Mouse (Mus musculus): ENCODE measurements around the gene Rbm45. TPM values are rescaled to one million over a fixed set of nuclear protein-coding genes. Genes with fewer than 3 reads are reported as not detected.

Gene Rbm45
- 10 to 100 TPM; 36.1 to 47.0 (median 38.2) TPM for total RNA-seq (2022)

- DNase-seq (ENCODE audit: low spot score in 2 of 2): peak; percentile 70 to 84
Observed at GRCm38 (mm10) chr2:76369821-76370655, at the start of gene Rbm45. TSS of gene Rbm45 (plus strand) at chr2:76369984.

GRCm38 (mm10) chr2:76320336-76320735 lies 49.4 kb upstream of the Rbm45 start:
- no peak for DNase-seq (ENCODE audit: low spot score in 2 of 2)

- DNase-seq (ENCODE audit: low spot score in 2 of 2): no peak
Observed at GRCm38 (mm10) chr2:76323185-76323875, 46.5 kb upstream of the Rbm45 start.

GRCm38 (mm10) chr2:76324463-76324862 lies 45.3 kb upstream of the Rbm45 start:
- no peak for DNase-seq (ENCODE audit: low spot score in 2 of 2)

GRCm38 (mm10) chr2:76326161-76326560 lies 43.6 kb upstream of the Rbm45 start:
- DNase-seq (ENCODE audit: low spot score in 2 of 2): no peak

- no peak for DNase-seq (ENCODE audit: low spot score in 2 of 2)
Observed at GRCm38 (mm10) chr2:76330081-76330480, 39.7 kb upstream of the Rbm45 start.

- no peak for DNase-seq (ENCODE audit: low spot score in 2 of 2)
Observed at GRCm38 (mm10) chr2:76332161-76332805, 37.5 kb upstream of the Rbm45 start.

- DNase-seq (ENCODE audit: low spot score in 2 of 2): no peak
Observed at GRCm38 (mm10) chr2:76334596-76334995, 35.2 kb upstream of the Rbm45 start.

- no peak for DNase-seq (ENCODE audit: low spot score in 2 of 2)
Observed at GRCm38 (mm10) chr2:76338215-76339156, 31.3 kb upstream of the Rbm45 start, which contains the start of gene Pde11a. TSS of gene Pde11a (minus strand) at chr2:76338774.

GRCm38 (mm10) chr2:76342146-76342545 lies 27.6 kb upstream of the Rbm45 start:
- DNase-seq (ENCODE audit: low spot score in 2 of 2): no peak

- DNase-seq (ENCODE audit: low spot score in 2 of 2): no peak
Observed at GRCm38 (mm10) chr2:76347839-76348238, 21.9 kb upstream of the Rbm45 start.

- DNase-seq (ENCODE audit: low spot score in 2 of 2): no peak
Observed at GRCm38 (mm10) chr2:76360226-76360625, 9.6 kb upstream of the Rbm45 start, which contains the start of gene Cyct. TSS of gene Cyct (minus strand) at chr2:76360450.

- no peak for DNase-seq (ENCODE audit: low spot score in 2 of 2)
Observed at GRCm38 (mm10) chr2:76362111-76362510, 7.7 kb upstream of the Rbm45 start.

- no peak for DNase-seq (ENCODE audit: low spot score in 2 of 2)
Observed at GRCm38 (mm10) chr2:76365811-76366210, 4.0 kb upstream of the Rbm45 start.

GRCm38 (mm10) chr2:76367188-76367922 lies 2.4 kb upstream of the Rbm45 start:
- DNase-seq (ENCODE audit: low spot score in 2 of 2): peak; percentile 34 to 82

- DNase-seq (ENCODE audit: low spot score in 2 of 2): no peak
Observed at GRCm38 (mm10) chr2:76368861-76369660, 723 bp upstream of the Rbm45 start.

- no peak for DNase-seq (ENCODE audit: low spot score in 2 of 2)
Observed at GRCm38 (mm10) chr2:76370656-76370922, 805 bp downstream of the Rbm45 start.

- no peak for DNase-seq (ENCODE audit: low spot score in 2 of 2)
Observed at GRCm38 (mm10) chr2:76372244-76372643, 2.5 kb downstream of the Rbm45 start.

GRCm38 (mm10) chr2:76374544-76375206 lies 4.9 kb downstream of the Rbm45 start:
- DNase-seq (ENCODE audit: low spot score in 2 of 2): no peak

Measured in layer of hippocampus, adult 8-10 months (tissue).